Mouse (Mus musculus) mesoderm, embryonic 11.5 days (tissue): ENCODE measurements at regions not wholly inside any gene's neighbourhood (a gene's known extent, or its start where the extent isn't known, plus 50 kb on each side); places are given as distances from the start of the nearest gene placed in this dataset.

Experiments used
- DNase-seq: peaks from one replicate; pipeline ENCODE4 v3.0.0-alpha.2; 2012; ENCODE audit warnings: low read depth, low spot score

DNA sequence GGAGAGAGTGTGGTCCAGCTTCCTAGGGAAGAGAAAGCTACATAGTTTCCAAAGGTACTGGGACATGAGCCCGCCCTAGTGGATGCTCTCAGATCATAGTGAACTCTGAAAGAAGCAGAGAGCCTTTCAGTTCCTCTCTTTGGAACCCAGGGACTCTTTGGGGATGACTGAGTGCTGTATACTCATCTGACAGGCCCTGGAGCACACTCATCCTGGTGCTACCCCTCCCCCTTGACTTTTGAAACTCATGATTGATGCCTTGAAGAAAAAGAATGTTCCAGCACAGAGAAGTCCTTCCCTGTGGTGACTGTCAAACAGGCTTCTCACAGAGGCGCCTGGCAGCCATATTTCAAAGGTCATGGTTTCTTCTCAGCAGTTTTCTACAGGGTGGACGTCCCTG lies 254.2 kb upstream of the Eif4g2 start:
- no peak for DNase-seq

DNA sequence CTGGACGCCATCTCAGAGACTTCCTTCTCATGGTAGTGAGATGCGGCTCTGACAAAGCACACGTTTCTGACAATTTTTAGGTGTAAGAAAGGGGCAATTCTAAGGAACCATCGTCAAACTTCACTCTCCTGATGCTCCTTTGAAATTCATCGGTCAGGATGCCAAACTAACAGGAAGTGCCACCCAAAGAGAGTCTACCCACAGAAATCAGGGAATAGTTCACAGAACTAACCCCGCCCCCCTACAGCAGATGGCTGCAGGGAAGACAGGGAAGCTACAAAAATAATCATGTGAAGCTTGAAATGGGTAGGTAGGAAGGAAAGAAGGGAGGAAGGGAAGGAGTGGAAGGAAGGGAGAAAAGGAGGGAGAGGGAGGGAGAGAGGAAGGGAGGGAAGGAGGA lies 240.1 kb upstream of the Eif4g2 start:
- no peak for DNase-seq

DNA sequence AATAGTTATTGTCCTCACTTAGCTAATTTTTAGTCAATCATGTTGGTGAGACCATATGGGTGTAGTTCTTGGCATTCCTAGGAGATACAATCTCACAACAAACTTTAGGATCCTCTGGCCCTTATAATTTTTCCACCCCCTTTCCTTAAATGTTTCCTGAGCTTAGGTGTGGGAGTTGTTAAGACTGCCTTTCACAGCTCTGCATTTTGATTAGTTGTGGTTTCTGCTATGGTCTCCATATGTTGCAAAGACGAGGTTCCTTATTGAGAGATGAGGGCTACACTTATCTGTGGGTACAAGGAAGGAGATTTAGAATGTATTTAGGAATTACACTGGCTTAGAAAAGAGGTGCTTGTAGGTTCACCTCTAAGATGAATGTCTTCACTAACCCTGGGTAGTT lies 237.1 kb upstream of the Eif4g2 start:
- no peak for DNase-seq

DNA sequence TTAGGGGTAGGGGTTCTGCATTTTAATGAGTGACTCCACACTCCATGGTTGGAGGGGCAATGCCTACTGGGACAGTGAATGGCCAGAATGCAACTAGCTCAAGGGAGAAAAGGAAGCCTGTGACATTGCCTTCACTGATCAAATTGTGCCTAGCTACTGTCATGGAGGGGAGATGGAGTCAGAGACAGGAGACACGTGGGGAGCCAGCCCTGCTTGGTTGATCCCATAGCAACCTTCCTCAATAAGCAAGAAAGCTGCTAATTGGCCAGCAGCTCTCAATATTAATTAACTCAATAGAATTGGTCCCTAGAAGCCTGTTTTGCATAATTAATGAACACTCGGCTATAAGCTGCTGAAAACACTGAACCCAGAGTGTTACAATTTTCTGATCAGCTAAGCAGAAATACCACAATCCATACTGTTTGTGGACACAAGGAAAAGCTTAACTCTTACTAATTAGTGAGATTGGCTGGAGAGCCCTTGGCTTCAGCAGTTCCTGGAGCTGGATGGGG lies 233.7 kb upstream of the Eif4g2 start:
- DNase-seq = no peak

DNA sequence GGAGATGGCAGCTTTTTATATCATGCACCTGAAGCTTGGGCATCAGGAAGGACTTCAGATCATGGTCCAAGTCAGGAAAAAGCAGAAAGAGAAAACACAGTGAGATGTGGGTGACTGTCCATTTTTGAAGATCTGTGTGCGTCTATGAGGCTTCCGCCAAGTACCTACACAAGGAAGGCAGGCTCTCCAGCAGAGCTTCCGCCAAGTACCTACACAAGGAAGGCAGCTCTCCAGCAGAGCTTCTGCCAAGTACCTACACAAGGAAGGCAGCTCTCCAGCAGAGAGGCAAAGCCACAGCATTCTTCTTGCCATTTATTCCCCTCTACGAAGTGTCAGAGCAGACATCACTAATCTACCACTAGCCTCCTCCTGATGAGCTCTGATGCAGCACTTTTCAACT lies 231.1 kb upstream of the Eif4g2 start:
- no peak for DNase-seq

DNA sequence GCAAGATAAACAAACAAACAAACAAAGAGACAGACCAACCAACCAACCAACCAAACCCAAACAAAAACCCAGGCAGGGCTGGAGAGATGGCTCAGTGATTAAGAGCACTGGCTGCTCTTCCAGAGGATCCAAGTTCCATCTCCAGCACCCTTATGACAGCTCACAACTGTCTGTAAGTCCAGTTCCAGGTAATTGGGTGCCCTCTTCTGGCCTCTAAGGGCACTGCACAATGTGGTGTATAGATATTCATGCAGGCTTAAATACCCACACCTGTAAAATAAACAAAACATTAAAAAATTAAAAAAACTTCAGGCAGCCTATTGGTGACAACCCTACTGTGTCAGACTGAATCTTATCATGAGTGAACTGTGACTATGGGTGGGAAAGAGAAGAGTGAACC lies 222.4 kb upstream of the Eif4g2 start:
- no peak for DNase-seq

DNA sequence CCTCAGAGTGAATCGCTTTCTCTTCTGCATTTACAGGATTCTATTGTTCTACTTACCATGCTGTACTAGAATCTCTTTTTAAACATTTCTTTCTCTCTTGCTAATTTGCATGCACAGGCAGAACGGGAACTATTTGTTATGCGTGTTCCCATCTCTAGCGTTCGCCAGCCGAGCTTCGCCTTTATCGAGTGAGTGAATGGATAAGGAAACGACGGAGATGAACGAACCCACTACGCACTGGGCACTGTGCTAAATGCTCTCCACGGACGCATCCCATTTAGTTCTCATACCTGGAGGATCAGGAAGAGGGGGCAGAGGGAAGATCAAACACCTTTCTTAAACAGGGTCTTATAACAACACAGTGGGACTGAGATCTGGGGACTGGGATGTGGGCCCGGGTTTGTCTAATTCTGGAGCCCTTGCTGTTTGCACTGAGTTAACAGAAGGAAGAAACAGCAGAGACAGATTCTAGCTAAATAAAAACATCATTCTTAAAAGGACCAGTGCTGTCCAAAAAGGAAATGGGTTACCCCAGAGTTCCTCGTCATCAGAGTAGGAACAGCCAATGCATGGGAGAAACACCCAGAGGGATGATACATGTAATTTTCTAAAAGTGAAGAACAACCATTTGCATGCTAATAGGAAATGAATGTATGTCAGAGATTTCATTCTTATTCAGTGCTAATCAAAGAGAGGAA lies 219.1 kb upstream of the Eif4g2 start:
- DNase-seq = no peak

DNA sequence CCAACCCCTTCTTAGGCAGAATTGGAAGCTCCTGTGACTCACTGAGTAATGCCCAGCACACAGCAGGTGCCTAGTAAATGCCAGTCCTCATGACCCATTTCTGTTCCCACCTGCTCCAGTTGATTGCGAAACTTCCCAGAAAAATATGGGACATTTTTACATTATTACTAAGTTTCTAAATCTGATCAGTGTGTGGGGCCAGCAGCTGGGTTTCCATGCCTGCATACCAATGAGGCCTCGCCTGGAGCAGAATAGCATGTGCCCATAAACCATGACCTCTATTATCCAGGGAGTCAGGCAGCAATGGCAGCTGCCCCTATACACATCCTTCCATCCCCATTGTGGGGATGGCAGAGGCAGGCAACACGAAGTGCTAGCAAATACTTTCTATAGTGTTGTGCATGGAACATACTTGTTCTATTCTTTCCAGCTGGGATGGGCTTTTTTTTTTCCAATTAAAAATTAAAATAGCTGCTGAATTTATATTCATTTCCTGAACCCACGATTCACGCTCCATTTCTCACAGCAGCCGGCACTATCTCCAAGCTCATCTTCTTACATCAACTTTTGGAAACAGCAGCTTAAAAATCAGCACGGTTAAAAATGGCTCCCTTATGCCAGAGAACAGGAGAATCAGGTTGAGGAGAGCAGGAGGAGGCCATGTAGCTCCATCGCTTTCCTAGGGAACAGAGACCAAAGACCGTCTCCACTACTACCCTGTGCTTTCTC lies 214.5 kb upstream of the Eif4g2 start:
- DNase-seq = peak; percentile 42

DNA sequence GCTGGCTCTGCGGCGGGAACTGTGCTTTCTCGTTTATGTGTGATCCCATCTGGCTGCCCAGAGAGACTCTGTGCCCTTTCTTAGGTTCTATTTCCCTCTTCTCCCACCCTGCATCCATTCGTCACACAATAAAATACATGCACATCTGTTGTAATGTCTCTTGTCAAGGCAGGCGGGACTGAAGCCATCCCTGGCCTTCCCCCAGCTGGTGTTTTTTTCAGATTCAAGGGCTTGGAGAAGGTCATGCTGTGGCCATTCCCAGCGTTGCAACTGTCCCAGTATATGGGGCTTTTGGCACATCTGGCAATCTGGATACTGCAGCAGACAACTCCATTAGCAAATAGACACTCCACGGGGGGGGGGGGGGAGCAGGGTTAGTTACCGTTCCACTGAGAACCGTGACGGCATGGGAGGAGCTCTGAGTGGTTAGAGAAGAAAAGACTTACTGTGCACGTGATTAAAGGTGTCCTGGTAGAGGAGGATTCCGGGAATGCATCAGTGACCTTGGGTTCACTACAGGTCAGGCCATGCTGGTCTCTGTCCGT lies 200.7 kb upstream of the Eif4g2 start:
- peak; percentile 63 for DNase-seq

DNA sequence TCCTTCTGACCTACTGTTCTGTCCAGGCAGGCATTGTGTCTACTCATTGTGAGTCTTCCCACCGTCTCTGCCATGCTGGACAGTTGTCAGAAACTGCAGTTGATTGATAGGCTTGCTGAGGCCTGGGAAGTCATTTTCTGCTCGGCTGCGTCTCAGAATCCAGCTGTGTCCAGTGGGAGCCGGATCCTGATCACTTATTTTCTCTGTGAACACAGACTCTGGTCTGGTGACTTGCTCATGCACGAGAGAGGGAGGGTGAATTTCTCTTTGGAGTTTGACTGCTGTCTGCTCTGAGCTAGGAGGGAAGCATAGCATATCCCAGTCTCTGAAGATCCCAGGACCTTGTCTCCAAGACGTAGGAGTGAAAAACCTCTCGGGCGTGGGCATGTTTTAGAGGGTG lies 199.5 kb upstream of the Eif4g2 start:
- peak; percentile 61 for DNase-seq

DNA sequence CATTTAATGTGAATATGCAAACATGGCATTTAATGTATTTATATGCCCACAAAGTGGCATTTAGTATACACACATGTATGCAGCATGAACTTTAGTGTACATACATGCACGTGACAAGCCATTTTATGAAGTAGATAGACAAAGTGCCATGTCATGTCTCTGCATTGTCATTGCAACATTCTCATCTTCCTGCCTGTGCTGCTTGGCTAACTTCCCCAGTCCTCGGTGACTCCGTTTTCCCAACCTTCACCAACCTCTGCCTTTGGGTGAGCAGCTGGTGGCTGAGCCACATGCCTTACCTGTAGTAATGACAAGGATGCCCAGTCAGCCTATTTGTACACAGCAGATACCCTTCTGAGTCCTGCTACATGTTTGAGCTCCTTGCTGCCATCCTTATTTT lies 194.9 kb upstream of the Eif4g2 start:
- no peak for DNase-seq

DNA sequence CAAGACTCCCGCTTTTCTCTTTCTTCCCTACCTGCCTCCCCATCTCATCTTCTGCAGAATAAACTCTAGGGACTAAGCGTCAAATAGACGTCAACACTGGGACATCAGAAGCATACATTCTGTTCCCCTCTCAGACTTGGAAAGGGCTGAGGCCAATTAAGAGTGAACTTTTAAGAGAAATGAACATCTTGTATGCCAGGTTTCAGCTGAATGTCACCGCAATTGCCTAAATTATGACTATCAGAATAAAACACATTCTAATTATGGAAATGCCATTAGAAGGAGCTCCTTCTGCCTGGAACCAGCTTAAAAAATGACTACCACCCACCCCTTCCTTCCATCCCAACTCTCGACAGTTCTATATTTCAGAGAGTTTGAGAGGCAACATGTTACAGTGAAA lies 191.0 kb upstream of the Eif4g2 start:
- DNase-seq = no peak

DNA sequence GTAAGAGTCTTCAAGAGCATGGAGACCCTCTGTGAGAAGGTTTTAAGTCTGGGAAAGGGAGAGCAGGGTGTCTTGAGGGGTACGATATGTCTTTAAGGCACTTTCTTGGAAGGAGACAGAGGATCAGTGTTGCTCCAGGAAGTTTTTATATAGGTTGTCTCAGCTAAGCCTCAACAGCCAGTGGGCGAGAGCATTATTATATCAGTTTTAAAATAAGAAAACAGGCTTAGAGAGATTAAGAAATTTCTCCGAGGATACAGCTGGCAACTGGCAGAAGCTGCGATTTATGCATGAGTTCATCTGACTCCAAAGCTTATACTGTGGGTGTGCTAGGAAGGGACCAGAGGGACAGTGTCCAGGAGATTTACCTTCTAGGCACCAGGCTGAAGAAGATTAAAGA lies 188.0 kb upstream of the Eif4g2 start:
- no peak for DNase-seq

DNA sequence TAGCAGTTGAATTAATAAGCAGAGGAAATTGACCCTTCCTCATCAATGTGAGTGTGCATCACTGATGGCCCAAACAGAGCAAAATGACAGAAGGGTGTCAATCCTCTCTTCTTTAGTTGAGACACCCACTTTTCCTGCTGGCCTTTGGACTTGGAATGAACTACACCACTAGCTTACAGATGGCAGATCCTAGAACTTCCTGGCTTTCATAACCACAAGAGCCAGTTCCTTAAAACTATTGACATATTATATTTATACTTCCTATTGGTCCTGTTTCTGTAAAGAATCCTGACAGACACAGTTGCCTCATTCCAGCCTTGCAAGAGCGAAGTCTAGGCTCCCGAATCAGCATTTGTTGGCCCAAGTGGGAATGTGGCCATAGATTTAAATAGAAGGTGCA lies 185.4 kb upstream of the Eif4g2 start:
- DNase-seq = no peak

DNA sequence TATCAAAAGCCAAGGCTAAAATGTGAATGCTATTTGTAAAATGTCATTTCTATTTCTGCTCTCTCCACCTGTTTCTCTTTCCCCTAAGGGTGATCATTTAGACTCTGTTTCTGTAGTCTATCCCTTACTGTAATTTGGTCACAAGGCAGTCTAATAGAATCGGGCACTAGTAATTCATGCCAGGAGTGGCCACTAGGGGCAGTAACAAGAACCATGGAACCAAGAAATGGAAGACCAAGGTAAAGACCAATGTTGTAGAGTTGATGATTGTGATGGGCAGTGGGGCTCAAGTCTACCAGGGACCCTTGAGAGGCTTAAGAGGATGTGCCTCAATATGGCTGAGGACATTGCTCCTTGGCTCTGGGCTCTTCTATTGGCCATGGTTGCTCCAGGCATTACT lies 180.5 kb upstream of the Eif4g2 start:
- no peak for DNase-seq

DNA sequence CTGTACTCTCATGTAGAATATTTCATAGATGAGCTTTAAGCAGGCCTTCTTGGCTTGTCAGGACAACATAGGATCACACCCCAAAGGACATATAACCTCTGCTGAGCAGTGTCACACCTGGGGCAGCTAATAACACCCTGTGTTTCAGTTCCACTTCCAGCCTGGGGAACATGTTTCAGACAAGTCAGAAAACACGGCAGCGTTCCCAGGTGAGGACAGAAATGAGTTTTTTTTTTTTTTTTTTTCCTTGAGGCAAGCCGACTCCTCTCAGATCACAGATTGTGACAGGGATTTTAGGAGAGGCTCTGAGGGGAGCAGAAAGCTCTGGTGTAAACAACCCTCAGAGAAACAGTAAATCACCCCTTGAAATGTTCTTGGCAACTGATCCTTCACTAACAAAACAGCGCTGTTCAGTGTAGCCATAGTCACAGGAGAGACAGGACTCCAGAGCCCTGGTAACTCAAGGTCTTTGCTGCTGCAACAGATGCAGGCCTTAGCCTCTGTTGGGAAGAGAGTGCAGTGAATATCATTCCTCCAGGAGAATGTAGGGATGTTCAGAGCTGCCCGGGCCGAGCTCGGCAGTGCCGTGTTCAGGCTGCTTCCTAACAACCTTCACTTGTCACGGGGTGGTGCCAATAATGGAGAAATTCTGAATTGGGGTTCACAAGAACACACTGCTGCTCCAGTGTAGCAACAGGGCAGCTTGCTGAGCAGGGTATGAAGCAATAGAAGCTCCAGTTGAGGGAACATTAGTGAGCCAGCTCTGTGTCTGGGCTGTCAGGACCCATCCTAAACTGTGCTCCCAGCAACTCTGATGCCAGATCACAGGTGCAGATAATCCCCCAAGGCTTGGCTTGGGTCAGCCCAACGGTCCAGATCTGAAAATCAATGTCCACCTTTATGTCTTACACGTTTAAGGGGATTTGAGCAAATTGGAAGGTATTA lies 177.1 kb upstream of the Eif4g2 start:
- DNase-seq = no peak

DNA sequence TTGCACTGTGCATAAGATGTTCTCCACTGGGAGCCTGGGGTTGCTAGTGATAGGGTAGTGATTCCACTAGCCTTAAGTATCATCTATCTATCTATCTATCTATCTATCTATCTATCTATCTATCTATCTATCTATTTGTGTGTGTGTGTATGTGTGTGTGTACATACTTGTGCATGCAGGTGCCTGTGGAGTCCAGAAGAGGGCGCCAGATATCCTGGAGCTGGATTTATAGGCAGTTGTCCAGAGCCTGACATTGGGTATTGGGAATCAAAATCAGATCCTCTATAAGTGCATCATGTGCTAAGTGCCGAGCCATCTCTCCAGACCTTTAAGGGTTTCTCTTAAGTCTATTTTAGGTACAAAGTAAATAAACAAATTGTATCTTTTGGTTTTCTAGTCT lies 175.0 kb upstream of the Eif4g2 start:
- DNase-seq = no peak

DNA sequence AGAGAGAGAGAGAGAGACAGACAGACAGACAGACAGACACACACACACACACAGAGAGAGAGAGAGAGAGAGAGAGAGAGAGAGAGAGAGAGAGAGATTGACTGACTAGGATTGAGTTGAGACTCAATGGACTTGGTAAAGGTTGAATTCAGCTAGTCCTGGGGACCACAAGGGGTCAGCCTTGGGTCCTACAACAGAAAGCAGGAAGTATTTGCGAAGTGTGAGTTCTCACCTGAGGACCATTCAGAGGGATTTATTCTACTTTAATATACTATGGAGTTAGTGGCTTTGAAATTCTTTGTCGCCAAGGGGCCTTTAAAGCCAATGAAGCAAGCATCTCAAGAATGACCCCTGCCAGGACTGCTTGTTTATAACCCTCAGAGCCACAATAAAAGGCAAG lies 173.4 kb upstream of the Eif4g2 start:
- no peak for DNase-seq

DNA sequence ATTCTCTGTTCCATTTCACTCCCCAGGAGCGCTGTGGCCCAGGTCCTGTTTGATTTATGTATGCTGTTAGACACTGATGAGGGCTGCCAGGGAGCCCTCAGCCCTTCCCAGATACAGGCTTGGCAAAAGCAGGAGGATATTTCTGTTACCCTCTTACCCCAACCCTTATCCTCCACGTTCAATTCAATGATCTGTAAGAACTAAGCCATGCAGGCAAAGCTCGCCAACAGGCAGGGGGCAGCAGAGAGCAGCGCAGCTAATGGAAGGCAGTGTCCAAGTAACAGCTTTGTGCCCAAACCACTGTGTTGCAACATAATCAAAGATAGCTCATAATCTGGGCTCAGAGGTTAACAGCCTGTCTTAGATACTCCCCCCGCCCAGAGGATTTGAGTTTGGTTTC lies 166.8 kb upstream of the Eif4g2 start:
- DNase-seq = peak; percentile 76

DNA sequence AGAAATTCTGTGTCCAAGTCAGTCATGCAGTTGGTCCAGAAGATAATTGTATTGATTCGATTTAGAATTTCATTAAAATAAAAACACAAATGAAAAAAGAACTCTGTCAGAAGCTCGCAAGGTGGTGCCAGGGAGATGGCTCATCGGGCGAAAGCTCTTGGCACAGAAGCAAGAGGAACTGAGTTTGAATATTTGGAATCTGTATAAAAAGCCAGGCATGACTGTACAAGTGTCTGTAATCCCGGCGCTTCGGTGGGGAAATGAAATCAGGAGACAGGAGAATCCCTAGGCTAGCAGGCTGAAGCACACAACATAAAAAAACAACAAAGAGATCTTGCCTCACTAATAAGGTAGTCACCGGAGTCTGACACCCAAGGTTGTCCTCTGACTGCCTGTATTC lies 162.7 kb upstream of the Eif4g2 start:
- DNase-seq = no peak

DNA sequence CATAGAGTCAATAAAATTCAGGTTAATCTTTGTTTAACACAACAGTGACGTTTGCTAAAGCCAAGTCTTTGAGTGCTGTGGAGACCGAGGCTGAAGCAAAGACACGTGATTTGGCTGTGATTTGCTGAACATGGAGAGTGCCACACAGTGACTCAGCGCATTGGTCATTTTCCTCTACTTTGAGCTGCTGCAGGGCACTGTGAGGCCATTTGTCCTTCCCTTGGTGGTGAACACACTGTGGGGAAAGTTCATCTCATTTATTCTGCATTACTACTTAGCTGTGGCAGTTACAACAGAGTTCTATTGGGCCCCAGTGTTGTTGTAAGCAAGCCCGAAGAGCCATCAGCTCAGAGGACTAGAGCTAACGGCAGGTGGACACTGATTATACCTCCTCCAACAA lies 162.2 kb upstream of the Eif4g2 start:
- no peak for DNase-seq

DNA sequence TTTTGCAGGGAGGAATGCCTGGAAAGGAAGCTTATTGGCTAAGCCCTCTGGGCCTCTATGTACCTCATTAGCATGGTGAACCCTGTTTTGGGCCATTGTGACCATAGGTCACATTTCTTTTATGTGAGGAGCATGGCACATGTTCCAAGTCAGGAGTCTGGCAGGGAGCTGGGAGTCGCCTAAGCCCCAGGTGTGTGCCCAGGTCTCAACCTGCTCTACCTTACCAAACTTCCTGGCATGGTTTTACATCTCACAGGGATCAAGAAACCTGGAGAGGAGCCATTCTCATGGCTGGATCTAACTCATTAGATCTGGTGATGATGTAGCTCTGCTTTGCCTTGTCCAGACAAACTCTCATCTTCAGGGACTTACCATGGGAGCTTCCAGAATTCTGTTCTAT lies 161.0 kb upstream of the Eif4g2 start:
- no peak for DNase-seq
